Mouse (Mus musculus): ENCODE results near the gene Hdhd3.

GRCm38 (mm10) chr4:62505991-62506390 lies 2.7 kb upstream of the Hdhd3 start:
- TF ChIP-seq POLR2A (IDR thresholded peaks at IDR 0.05; ENCODE audit: borderline replicate concordance, extremely low read depth, low read depth, low read length) (no peak), CTCF (IDR thresholded peaks at IDR 0.05; ENCODE audit: insufficient read depth, low read length) (no peak)
